Mouse (Mus musculus): ENCODE measurements at regions not wholly inside any gene's neighbourhood (a gene's known extent, or its start where the extent isn't known, plus 50 kb on each side); places are given as distances from the start of the nearest gene placed in this dataset.

GRCm38 (mm10) chr11:44027046-44027445 lies 126.0 kb upstream of the Adra1b start:
- DNase-seq (ENCODE audit: low spot score in 2 of 2): no peak

GRCm38 (mm10) chr11:44046083-44046482 lies 145.1 kb upstream of the Adra1b start:
- DNase-seq (ENCODE audit: low spot score in 2 of 2): no peak

DNA sequence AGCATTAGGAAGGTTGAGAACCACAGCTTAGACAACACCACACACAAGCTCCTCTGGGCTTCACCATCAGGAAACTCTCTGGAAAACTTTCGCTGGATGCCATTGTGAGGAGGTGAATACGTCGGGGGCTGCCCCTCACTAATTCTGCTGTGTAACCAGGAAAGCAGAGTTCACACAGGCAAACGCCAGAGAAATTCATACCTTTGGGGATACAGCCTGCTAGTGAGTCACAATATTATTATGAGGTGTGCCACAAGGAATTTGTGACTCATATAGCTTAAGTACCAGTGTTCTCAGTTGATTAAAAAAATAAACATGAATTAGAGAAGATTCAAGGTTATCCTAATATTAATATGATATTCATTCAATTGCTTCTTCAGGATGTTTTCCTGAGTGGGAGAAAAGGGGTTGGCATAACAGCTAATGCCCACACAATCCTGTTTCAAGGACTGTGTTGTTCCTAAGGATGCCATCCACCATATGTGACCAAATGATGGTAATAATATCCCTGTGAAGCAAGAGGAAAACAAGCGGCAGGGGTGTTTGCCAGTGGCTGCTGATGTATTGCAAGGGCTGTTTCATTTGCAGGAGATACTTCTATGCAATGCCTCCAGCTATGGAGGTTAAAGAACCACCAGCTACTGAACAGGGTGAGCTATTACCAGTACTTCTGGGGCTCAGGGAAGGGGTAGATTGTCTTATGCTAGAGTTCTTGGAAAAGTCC lies 148.4 kb upstream of the Adra1b start:
- DNase-seq (ENCODE audit: low spot score in 2 of 2): no peak

DNA sequence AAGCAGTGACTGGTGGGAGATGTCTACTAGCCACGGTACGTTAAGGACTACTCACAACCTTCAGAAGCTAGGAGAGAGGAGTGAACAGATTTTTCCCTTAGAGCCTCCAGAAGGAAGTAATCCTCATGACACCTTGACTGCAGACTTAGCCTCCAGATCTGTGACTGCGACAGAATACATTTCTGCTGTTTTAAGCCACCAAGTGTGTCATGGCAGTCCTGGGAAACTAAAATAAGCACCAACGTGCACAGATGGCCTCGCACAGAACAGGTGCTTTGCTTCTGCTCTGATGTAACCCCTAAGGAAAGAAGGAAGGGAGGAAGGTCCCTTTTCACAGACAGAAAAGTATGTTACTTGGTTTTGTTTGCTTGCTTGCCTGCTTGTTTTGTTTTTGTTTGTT lies 151.5 kb upstream of the Adra1b start:
- no peak for DNase-seq (ENCODE audit: low spot score in 2 of 2)

DNA sequence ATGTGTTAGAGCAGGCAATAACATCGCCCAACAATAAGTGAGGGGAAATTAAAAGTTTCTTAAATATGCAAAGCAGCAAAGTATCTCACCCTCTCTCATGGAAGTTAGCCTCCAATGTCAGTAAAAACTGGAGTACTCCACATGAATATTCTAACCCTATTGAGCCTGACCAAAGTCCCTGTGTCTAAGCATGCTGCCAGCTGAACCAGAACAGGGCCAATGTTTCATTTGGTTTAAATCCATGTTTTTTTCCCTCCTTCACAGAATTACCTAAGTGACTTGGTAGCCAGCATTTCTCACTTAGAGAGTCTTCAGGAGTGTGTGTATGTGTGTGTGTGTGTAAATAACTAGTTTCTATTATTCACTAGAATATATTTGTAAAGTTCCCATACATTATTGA lies 161.4 kb upstream of the Adra1b start:
- no peak for DNase-seq (ENCODE audit: low spot score in 2 of 2)

DNA sequence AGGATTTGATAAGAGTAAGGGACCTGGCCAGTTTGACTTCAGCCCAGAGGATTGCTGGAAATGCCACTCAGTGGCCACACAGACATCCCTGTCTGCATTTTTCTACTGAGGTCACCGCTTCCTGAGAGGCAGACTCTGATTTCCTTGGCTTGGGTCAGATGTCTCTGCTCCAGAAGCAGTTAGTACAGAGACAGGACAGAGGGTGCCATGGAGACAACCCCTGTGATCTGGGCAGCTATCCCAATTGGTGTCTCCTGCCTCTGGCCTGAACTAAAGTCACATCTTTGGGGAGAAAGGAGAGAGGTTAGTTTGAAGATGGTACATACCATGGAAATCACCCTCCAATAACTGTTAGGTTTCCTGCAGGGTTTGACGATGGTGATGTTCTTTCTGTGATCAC lies 165.2 kb upstream of the Adra1b start:
- DNase-seq (ENCODE audit: low spot score in 2 of 2): no peak

DNA sequence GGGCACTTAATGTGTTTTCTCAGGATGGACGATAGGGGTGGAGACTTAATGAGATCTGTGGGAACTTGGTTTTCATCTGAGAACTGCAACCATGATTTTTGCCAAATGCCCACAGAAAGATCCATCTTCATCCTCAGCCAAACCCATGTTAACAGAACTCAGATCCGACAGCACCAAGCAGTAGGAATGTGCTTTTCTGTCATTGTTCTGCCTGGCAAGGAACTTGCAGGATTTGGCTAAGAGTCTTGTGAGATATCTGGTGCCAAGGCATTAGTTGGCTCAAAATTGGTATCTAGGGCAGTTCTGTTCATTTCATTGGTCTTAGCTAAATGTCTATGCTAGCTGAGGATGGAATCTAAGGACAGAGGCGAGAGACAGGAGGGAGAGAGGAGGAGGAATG lies 182.7 kb upstream of the Adra1b start:
- no peak for DNase-seq (ENCODE audit: low spot score in 2 of 2)

DNA sequence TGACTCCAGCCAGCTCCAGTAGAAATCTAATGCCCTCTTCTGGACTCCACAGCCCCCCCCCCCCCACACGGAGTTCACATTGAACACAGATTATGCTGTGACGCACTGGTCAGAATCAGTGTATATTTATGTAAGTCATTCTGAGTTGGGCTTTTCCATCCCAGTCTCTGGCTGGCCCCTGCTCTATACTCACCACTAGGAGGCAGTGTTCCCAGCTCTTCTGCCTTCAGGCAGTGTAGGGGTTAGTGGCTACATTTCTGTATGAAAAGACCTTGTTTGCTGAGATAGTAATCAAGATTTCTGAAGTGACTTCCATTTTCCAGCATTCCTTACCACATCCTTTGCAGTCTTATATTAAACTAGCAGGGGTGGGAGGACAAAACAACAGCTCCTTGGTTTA lies 185.9 kb upstream of the Adra1b start:
- DNase-seq (ENCODE audit: low spot score in 2 of 2): no peak

DNA sequence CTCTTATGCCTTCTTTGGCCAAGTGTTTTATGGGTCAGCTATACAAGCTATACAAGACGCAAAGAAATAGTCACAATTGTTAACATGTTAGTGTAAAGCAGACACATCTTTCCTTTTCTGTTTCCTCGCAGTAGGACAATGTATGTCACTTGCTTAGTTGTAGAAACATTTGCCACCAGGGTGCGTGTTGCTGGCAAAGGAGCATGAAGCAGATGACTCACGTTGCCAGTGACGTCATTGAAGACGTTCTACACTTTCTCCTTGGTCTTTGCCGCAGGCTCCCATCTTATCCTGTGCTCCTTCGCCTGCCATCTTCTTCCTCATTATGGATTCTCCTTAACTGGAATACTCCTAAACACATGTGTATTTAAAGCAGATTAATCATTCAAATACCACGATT lies 188.5 kb upstream of the Adra1b start:
- no peak for DNase-seq (ENCODE audit: low spot score in 2 of 2)

DNA sequence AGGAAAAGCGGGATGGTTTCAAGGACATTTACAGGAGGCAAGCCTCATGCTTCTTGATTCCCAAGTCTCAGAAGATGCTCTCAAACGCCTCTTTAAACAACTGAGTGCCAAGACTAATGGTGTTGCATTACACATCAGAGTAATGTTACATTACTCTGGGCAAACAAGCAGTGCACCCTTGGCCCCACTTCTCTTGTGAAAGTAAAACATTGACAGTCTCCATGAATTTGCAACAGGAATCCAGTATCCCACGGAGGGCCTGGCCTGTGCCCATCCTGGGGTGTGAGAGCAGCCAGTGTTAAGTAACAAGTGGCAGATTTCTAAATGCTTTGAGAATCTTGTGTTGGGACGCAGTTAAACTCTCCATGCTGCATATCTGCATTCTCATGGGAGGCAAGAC lies 194.3 kb upstream of the Adra1b start:
- DNase-seq (ENCODE audit: low spot score in 2 of 2): no peak

GRCm38 (mm10) chr11:44103188-44103840 lies 202.3 kb upstream of the Adra1b start:
- no peak for DNase-seq (ENCODE audit: low spot score in 2 of 2)

DNA sequence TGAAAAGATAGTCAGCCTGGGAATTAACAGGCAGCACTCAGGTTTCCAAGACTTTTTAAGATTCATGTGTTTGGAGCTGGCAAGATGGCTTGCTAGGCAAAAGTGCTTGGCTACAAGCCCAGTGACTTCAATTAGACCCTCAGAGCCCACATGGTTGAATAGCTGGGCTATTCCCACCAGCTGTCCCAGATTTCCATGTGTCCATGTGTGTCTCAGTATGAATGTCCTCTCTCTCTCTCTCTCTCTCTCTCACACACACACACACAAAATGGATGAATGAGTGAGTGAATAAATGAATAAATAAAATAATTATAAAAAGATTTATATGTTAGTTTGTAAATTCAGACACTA lies 202.8 kb upstream of the Adra1b start:
- DNase-seq (ENCODE audit: low spot score in 2 of 2): no peak

DNA sequence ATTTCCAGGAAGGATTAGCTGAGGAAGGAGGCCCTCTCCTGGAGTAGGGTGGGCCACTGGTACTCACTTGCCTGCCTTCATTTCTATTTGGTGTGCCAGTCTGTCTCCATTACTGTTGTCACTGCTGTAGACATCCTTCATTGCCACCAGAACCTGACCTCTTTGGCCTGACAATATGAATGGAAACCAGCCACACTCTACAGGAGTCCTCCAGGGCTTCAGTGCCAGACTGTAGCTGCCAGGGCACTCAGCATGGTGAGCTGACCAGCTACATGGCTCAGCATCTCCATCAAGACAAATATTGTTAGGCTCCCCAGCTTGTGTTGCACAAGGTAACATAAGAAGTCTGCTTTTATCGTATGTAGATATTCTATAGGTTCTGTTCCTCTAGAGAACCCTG lies 205.2 kb upstream of the Adra1b start:
- DNase-seq (ENCODE audit: low spot score in 2 of 2): no peak

DNA sequence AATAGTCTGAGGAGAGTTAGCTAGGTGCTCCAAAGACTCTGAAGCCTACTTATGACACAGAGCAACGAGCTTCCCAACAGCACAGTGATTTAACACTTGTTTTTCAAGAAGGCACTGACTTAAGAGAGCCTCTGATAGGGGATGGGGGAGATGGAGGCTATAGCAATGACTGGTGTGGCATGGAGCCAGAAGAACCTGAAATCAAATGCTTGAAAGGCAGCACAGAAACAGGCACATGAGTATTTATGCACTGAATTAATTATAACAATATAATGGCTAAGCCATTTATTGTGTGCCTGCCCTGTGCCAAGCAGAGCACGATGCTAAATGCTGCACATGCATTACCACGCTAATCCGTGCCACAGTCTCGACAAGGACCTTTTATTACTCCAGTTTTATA lies 210.5 kb upstream of the Adra1b start:
- DNase-seq (ENCODE audit: low spot score in 2 of 2): no peak

DNA sequence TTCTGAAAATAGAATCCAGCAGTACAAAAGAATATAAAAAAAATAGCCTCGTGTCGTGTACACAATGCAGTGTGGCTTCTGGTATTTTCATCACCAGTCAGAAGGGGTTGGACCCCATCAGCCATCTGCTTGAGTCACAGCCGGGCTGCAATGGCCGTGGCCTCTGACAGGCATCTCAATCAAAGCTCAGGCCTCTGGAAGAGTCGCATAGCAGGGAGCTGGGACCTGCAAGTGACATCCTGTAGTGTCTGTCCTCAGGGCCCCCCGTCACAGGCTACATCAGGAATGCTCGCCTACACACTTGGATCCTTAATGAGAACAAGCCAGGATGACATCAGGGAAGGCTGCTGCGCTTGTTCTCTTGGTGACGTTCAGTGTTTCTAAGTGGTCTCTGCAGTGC lies 226.1 kb upstream of the Adra1b start:
- no peak for DNase-seq (ENCODE audit: low spot score in 2 of 2)

- DNase-seq (ENCODE audit: low spot score in 2 of 2): no peak
These were observed 227.5 kb upstream of the Adra1b start for GRCm38 (mm10) chr11:44128481-44128880.

GRCm38 (mm10) chr11:44133244-44133643 lies 232.2 kb upstream of the Adra1b start:
- no peak for DNase-seq (ENCODE audit: low spot score in 2 of 2)

- no peak for DNase-seq (ENCODE audit: low spot score in 2 of 2)
These were observed 235.0 kb upstream of the Adra1b start for GRCm38 (mm10) chr11:44136024-44136423.

DNA sequence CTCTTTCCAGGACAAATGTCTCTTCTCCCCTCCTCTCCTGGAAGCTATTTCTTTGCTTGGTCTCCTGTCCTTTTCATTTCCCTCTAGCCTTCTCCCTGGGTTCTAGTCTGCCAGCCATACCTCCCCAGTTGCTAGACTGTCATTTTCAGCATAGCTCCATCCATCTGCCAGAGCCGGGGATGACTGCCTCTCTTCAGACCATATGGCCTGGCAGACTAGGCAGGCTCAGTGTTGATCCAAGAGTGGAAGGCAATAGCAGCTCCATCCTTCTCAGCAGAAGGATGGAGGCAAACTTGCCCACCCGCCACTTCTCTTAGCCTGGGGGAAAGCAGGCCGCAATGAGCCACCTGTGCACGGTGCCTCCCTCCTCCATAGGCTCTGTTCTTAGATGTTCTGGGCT lies 242.0 kb upstream of the Adra1b start:
- no peak for DNase-seq (ENCODE audit: low spot score in 2 of 2)

DNA sequence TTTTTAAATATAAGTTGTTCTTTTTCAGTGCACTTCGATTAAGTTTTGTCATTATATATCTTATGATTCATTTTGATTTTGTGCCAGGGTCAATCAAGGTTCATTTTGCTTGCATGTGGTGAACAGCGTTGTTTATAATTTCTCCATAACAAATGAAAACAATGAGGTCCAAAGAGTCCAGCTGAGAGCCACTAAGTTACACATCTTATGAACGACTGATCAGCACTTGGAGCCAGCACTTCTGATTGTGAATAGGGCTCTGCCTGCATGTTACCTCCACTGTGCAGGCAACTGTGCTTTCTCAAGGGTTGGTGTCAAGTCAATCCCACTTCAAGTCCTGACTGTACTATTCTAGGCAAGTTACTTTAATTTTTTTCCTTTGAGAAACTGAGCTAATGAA lies 243.5 kb upstream of the Adra1b start:
- DNase-seq (ENCODE audit: low spot score in 2 of 2): no peak

DNA sequence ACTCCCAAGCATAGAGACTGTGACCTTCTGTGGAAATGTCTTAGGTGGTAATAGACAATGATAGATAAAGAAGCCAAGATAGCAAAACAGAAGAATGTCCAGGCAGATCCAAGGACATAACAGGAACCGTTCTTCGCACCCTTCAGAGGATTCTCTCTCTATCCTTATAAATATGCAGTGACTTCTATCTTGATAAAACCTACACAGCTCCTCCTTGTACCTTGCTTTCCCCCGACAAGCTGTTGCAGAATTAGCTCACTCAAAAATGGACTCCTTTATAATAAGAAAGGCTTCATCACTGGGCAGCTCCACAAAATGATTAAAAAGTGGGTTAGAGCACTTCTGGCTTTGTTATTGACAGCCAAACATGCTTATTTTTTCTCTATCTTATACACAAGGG lies 245.4 kb upstream of the Adra1b start:
- DNase-seq (ENCODE audit: low spot score in 2 of 2): no peak

DNA sequence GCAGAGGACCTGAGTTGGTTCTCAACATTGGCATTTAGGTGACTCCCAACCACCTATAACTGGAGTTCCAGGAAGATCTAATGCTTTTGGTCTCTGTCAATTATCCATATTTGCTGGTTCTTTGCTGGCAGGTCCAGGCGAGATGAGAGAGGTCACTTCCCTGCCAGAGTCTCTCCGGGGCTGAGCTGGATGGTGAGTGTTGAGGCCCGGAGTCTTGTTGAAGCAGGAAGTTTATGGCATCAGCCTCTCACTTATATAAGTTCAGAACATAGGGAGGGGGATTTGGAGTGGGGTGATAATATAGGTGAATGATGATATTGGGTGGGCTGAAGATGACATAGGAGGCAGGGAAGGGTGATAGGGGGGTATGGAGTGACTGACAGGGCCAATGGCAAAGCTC lies 246.3 kb upstream of the Il12b start:
- DNase-seq (ENCODE audit: low spot score in 2 of 2): no peak

GRCm38 (mm10) chr11:44155591-44155990 lies 244.3 kb upstream of the Il12b start:
- no peak for DNase-seq (ENCODE audit: low spot score in 2 of 2)
